Mouse (Mus musculus) spleen, adult 2 months (tissue): ENCODE measurements around the gene Pdlim7.

Experiments used
- CTCF ChIP-seq: fragments of 200-500 bp; IDR thresholded peaks from 2 replicates; pipeline ENCODE4 v1.5.1; 2011; ENCODE audit warnings: mild to moderate bottlenecking, inconsistent platforms; ENCODE audit not compliant: insufficient read depth, insufficient read length, insufficient replicate concordance; ENCODE audit errors: extremely low read depth
- POLR2A ChIP-seq: fragments of 200-500 bp; IDR thresholded peaks from 2 replicates; pipeline ENCODE4 v1.6.1; 2011; ENCODE audit warnings: low read depth, low read length, inconsistent platforms

- no peak for TF ChIP-seq CTCF
- no peak for TF ChIP-seq POLR2A
Measured at GRCm38 (mm10) chr13:55513828-55514227, 352 bp upstream of the Pdlim7 start.
